Mouse (Mus musculus): ENCODE measurements at regions not wholly inside any gene's neighbourhood (a gene's known extent, or its start where the extent isn't known, plus 50 kb on each side); places are given as distances from the start of the nearest gene placed in this dataset.

DNA sequence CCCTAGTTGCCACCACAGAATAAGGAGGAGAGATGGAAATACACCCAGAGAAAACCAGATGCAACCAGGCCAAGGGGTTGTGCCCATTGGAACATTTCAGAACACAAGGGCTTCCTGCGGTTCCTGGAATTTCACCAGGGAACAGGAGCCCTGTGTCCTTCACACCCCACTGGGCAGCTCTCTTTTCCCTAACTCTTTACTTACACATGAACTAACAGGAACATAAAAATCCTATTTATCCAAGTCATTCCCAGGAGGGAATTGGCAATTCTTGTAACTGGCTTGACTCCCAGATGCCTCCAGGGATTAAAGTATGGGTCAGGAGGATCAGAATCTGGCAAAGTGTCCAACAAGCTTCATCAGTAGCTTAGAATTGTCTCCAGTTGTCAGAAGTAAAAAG lies 62.2 kb upstream of the Glycam1 start:
- peak; percentile 91 for DNase-seq
